Mouse (Mus musculus): ENCODE measurements around the gene Vmn1r224.

The Vmn1r224 gene

GRCm38 (mm10) chr17:20413846-20414245, at the start of gene Vmn1r224:
Vmn1r224 (plus strand) TSS chr17:20414146.
- DNase-seq (ENCODE audit: low read depth, low spot score), result no peak

DNA sequence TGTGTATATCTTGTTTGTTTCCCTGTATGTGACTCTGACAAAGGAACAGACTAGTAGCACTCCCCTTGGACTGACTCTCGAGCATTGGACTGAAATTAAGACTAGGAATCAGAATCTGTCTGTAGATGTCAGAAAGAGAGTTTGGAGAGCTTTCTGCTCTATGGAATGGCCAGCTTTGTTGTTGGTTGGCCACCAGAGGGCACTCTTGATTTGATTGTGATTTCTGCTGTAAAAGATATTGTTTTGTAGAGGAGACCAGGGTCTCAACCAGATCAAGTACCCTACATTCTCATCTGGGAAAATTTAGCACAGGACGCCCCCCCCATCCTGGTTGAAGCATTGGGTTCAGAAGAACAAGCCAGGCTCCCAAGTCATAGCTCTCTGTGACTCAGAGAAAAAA, 14.8 kb upstream of the Vmn1r224 start:
- no peak for DNase-seq (ENCODE audit: low read depth, low spot score)

DNA sequence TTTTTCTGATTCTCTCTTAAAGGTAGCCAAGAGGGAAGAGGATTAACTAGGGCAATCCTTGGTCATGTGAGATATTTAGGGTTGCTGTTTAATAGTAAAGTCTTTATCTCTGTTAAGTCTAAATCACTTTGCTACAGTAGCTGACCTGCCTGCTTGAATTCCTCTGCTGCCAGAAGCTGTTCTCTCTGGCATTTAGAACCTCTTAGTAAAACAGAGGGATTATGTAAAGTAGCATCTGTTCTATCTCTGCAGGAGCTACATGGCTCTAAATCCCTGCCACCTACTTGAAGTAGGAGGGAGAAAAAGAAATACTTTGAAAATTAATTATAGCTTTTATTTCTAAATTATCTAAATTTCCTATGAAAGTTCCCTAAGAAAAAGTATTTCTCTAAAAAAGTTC, 25.3 kb downstream of the Vmn1r224 start:
- no peak for DNase-seq (ENCODE audit: low read depth, low spot score)

- DNase-seq (ENCODE audit: low read depth, low spot score), result no peak
Observed at GRCm38 (mm10) chr17:20473311-20473710, 59.4 kb downstream of the Vmn1r224 start.
